Mouse (Mus musculus) embryonic facial prominence, embryonic 13.5 days (tissue): Measurements from ENCODE around the gene Grid2. TPM values are rescaled to one million over a fixed set of nuclear protein-coding genes. Genes with fewer than 3 reads are reported as not detected.

ENCODE experiments used
- ATAC-seq: fragments of 200-750 bp; cut with Nextera tagmentation; 2 replicates; pipeline ENCODE4 v1.8.0; 2017; ENCODE audit warnings: low read depth; ENCODE audit not compliant: insufficient number of reproducible peaks, insufficient read depth, low FRiP score, low TSS enrichment
- H3K27ac ChIP-seq: fragments of 300-500 bp; sonication (generic); 2 replicates; pipeline ENCODE4 v1.5.1; 2015; ENCODE audit warnings: moderate library complexity, mild to moderate bottlenecking, inconsistent platforms
- H3K27me3 ChIP-seq: fragments of 300-500 bp; sonication (generic); 2 replicates; pipeline ENCODE4 v1.6.1; 2015; ENCODE audit warnings: mild to moderate bottlenecking, inconsistent platforms
- H3K36me3 ChIP-seq: fragments of 300-500 bp; sonication (generic); 2 replicates; pipeline ENCODE4 v1.6.1; 2015; ENCODE audit warnings: mild to moderate bottlenecking, inconsistent platforms
- H3K4me1 ChIP-seq: fragments of 300-500 bp; sonication (generic); 2 replicates; pipeline ENCODE4 v1.6.1; 2015; ENCODE audit warnings: inconsistent platforms
- H3K4me2 ChIP-seq: fragments of 300-500 bp; sonication (generic); 2 replicates; pipeline ENCODE4 v1.6.1; 2015; ENCODE audit warnings: moderate library complexity, mild to moderate bottlenecking, inconsistent platforms
- H3K4me3 ChIP-seq: fragments of 300-500 bp; sonication (generic); 2 replicates; pipeline ENCODE4 v1.5.1; 2015; ENCODE audit warnings: mild to moderate bottlenecking, inconsistent platforms
- H3K9ac ChIP-seq: fragments of 300-500 bp; sonication (generic); 2 replicates; pipeline ENCODE4 v1.6.1; 2015; ENCODE audit warnings: mild to moderate bottlenecking, inconsistent platforms
- H3K9me3 ChIP-seq: fragments of 300-500 bp; sonication (generic); 2 replicates; pipeline ENCODE4 v1.6.1; 2016; ENCODE audit warnings: inconsistent platforms
- WGBS: fragments of 180-500 bp; shearing (Covaris S2); methylation state at CpG from one replicate; pipeline ENCODE4 v1.1.7; 2015; ENCODE audit warnings: mixed read lengths; 5-methylcytosine and 5-hydroxymethylcytosine counted together
- polyA plus RNA-seq: library from polyadenylated mRNA; unstranded; fragments of >200 nt; fragmentation: Nextera tagmentation; extraction: Ambion mirVana; gene quantifications from 2 replicates; pipeline ENCODE4 v1.2.1, GENCODE M21; 2015

Grid2 gene
- polyA plus RNA-seq, 1 experiment from 2014 or later, result 2.0 TPM

- Histone ChIP-seq H3K4me2 (no peak overlapping the region), H3K4me1 (no peaks in the 10 kb centered on the region), H3K9me3 (no peaks in the 10 kb centered on the region), H3K4me3 (no peak overlapping the region), H3K9ac (no peak overlapping the region), H3K27ac (no peak overlapping the region), H3K36me3 (no peaks in the 10 kb centered on the region), H3K27me3 (no peaks in the 10 kb centered on the region)
- no peak for ATAC-seq
- 79% methylated on average over 4 of the region's 4 CpGs for WGBS
Measured at GRCm38 (mm10) chr6:64263517-64263916, 1007.8 kb downstream of the Grid2 start.

- Histone ChIP-seq H3K4me3 (no peak overlapping the region), H3K27ac (no peak overlapping the region), H3K9me3 (no peaks in the 10 kb centered on the region), H3K4me1 (no peaks in the 10 kb centered on the region), H3K9ac (no peak overlapping the region), H3K27me3 (no peaks in the 10 kb centered on the region), H3K36me3 (no peaks in the 10 kb centered on the region), H3K4me2 (no peak overlapping the region)
- ATAC-seq, result no peak
- WGBS, result 92% methylated on average over 2 of the region's 2 CpGs
Measured at GRCm38 (mm10) chr6:64264224-64264623, 1008.5 kb downstream of the Grid2 start.

GRCm38 (mm10) chr6:64274319-64275114 is 1018.8 kb downstream of the Grid2 start:
- Histone ChIP-seq H3K36me3 (no peaks in the 10 kb centered on the region), H3K4me3 (no peak overlapping the region), H3K27me3 (no peaks in the 10 kb centered on the region), H3K9me3 (no peaks in the 10 kb centered on the region), H3K4me1 (no peaks in the 10 kb centered on the region), H3K4me2 (no peak overlapping the region), H3K27ac (no peak overlapping the region), H3K9ac (no peak overlapping the region)
- WGBS, result 50% methylated on average over 2 of the region's 2 CpGs
- no peak for ATAC-seq

- ATAC-seq, result no peak
- Histone ChIP-seq H3K27me3 (no peaks in the 10 kb centered on the region), H3K9ac (no peak overlapping the region), H3K4me2 (no peak overlapping the region), H3K4me1 (no peaks in the 10 kb centered on the region), H3K36me3 (no peaks in the 10 kb centered on the region), H3K4me3 (no peak overlapping the region), H3K27ac (no peak overlapping the region), H3K9me3 (no peaks in the 10 kb centered on the region)
- WGBS, result 89% methylated on average over 2 of the region's 2 CpGs
Measured at GRCm38 (mm10) chr6:64279927-64280326, 1024.3 kb downstream of the Grid2 start.

- Histone ChIP-seq H3K9ac (no peak overlapping the region), H3K36me3 (no peaks in the 10 kb centered on the region), H3K4me3 (no peak overlapping the region), H3K27ac (no peak overlapping the region), H3K27me3 (no peaks in the 10 kb centered on the region), H3K4me1 (no peaks in the 10 kb centered on the region), H3K4me2 (no peak overlapping the region), H3K9me3 (no peaks in the 10 kb centered on the region)
- no peak for ATAC-seq
- WGBS, result 70% methylated on average over 1 of the region's 1 CpGs
Measured at GRCm38 (mm10) chr6:64293761-64294160, 1038.1 kb downstream of the Grid2 start.

- Histone ChIP-seq H3K27ac (no peak overlapping the region), H3K9me3 (no peaks in the 10 kb centered on the region), H3K4me1 (no peaks in the 10 kb centered on the region), H3K4me3 (no peak overlapping the region), H3K9ac (no peak overlapping the region), H3K4me2 (no peak overlapping the region), H3K36me3 (no peaks in the 10 kb centered on the region), H3K27me3 (no peaks in the 10 kb centered on the region)
- WGBS, result 63% methylated on average over 1 of the region's 1 CpGs
- no peak for ATAC-seq
Measured at GRCm38 (mm10) chr6:64297633-64298032, 1042.0 kb downstream of the Grid2 start.

GRCm38 (mm10) chr6:64304709-64305476 is 1049.2 kb downstream of the Grid2 start:
- Histone ChIP-seq H3K4me1 (no peaks in the 10 kb centered on the region), H3K36me3 (no peaks in the 10 kb centered on the region), H3K9me3 (no peaks in the 10 kb centered on the region), H3K27me3 (no peaks in the 10 kb centered on the region), H3K4me3 (no peak overlapping the region), H3K27ac (no peak overlapping the region), H3K4me2 (no peak overlapping the region), H3K9ac (no peak overlapping the region)
- ATAC-seq, result no peak
- WGBS, result 86% methylated on average over 2 of the region's 2 CpGs

- Histone ChIP-seq H3K27me3 (no peaks in the 10 kb centered on the region), H3K9ac (no peak overlapping the region), H3K4me2 (no peak overlapping the region), H3K27ac (no peak overlapping the region), H3K36me3 (no peaks in the 10 kb centered on the region), H3K4me3 (no peak overlapping the region), H3K4me1 (no peaks in the 10 kb centered on the region), H3K9me3 (no peaks in the 10 kb centered on the region)
- ATAC-seq, result no peak
- 71% methylated on average over 1 of the region's 1 CpGs for WGBS
Measured at GRCm38 (mm10) chr6:64308631-64309030, 1053.0 kb downstream of the Grid2 start.

GRCm38 (mm10) chr6:64313132-64313531 is 1057.5 kb downstream of the Grid2 start:
- ATAC-seq, result no peak
- H3K9me3 ChIP-seq, result no peaks in the 10 kb centered on the region
- no peaks in the 10 kb centered on the region for H3K27me3 ChIP-seq
- no peak overlapping the region for H3K9ac ChIP-seq
- no peak overlapping the region for H3K4me2 ChIP-seq
- no peaks in the 10 kb centered on the region for H3K4me1 ChIP-seq
- H3K27ac ChIP-seq, result no peak overlapping the region
- no peaks in the 10 kb centered on the region for H3K36me3 ChIP-seq
- H3K4me3 ChIP-seq, result no peak overlapping the region
- 94% methylated on average over 1 of the region's 1 CpGs for WGBS

GRCm38 (mm10) chr6:64326936-64327335 is 1071.3 kb downstream of the Grid2 start:
- H3K4me3 ChIP-seq, result no peak overlapping the region
- H3K9me3 ChIP-seq, result no peaks in the 10 kb centered on the region
- no peak overlapping the region for H3K27ac ChIP-seq
- H3K27me3 ChIP-seq, result no peaks in the 10 kb centered on the region
- no peak overlapping the region for H3K9ac ChIP-seq
- ATAC-seq, result no peak
- H3K4me2 ChIP-seq, result no peak overlapping the region
- no peaks in the 10 kb centered on the region for H3K4me1 ChIP-seq
- 84% methylated on average over 1 of the region's 1 CpGs for WGBS
- no peaks in the 10 kb centered on the region for H3K36me3 ChIP-seq

- H3K27me3 ChIP-seq, result no peaks in the 10 kb centered on the region
- no peak overlapping the region for H3K9ac ChIP-seq
- no peak overlapping the region for H3K4me3 ChIP-seq
- H3K4me1 ChIP-seq, result no peaks in the 10 kb centered on the region
- H3K4me2 ChIP-seq, result no peak overlapping the region
- H3K27ac ChIP-seq, result no peak overlapping the region
- 66% methylated on average over 3 of the region's 3 CpGs for WGBS
- no peaks in the 10 kb centered on the region for H3K36me3 ChIP-seq
- no peak for ATAC-seq
- H3K9me3 ChIP-seq, result no peaks in the 10 kb centered on the region
Measured at GRCm38 (mm10) chr6:64327876-64328275, 1072.2 kb downstream of the Grid2 start.
